Mouse (Mus musculus) limb, embryonic 10.5 days (tissue): Measurements from ENCODE around the gene Zp1. TPM values are rescaled to one million over a fixed set of nuclear protein-coding genes. Genes with fewer than 3 reads are reported as not detected.

Experiments used
- DNase-seq: peaks from one replicate; pipeline ENCODE4 v3.0.0-alpha.2; 2017; ENCODE audit warnings: low spot score
- H3K27ac ChIP-seq: fragments of 300-500 bp; sonication (generic); 2 replicates; pipeline ENCODE4 v1.5.1; 2016; ENCODE audit warnings: mild to moderate bottlenecking
- H3K27me3 ChIP-seq: fragments of 300-500 bp; sonication (generic); 2 replicates; pipeline ENCODE4 v1.6.1; 2016; ENCODE audit warnings: low read depth, mild to moderate bottlenecking; ENCODE audit not compliant: poor library complexity, severe bottlenecking
- H3K36me3 ChIP-seq: fragments of 300-500 bp; sonication (generic); 2 replicates; pipeline ENCODE4 v1.6.1; 2016; ENCODE audit warnings: mild to moderate bottlenecking, moderate library complexity
- H3K4me1 ChIP-seq: fragments of 300-500 bp; sonication (generic); 2 replicates; pipeline ENCODE4 v1.6.1; 2016
- H3K4me3 ChIP-seq: fragments of 300-500 bp; sonication (generic); 2 replicates; pipeline ENCODE4 v1.5.1; 2016; ENCODE audit warnings: mild to moderate bottlenecking, moderate library complexity
- H3K9me3 ChIP-seq: fragments of 300-500 bp; sonication (generic); replicated peaks from 2 replicates; pipeline ENCODE4 v1.6.1; 2016; ENCODE audit warnings: mild to moderate bottlenecking
- WGBS: fragments of 180-500 bp; shearing (Covaris S2); methylation state at CpG from one replicate; pipeline ENCODE4 v1.1.7; 2016; 5-methylcytosine and 5-hydroxymethylcytosine counted together
- polyA plus RNA-seq: library from polyadenylated mRNA; unstranded; fragments of >200 nt; fragmentation: Nextera tagmentation; extraction: Ambion mirVana; gene quantifications from 2 replicates; pipeline ENCODE4 v1.2.1, GENCODE M21; 2016

Gene Zp1
- polyA plus RNA-seq, 1 experiment from 2014 or later, result not detected

DNA sequence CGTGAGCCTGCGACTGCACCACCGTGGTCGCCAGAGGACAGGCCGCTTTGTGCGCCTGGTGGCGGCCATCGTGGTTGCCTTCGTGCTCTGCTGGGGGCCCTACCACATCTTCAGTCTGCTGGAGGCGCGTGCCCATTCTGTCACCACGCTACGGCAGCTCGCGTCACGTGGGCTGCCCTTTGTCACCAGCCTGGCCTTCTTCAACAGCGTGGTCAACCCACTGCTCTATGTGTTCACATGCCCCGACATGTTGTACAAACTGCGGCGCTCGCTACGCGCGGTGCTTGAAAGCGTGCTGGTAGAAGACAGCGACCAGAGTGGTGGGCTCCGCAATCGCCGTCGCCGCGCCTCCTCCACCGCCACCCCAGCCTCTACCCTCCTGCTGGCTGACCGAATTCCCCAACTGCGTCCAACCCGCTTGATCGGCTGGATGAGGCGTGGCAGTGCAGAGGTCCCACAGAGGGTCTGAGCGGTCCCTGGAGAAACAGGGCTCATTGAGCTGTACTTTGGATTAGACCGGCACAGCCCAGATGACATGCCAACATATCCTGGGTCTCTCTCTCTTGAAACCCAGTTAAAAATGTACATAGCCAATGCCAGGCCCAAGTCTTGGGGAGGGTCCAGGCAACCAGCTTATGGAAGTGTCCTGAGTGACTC is 20.5 kb upstream of the Zp1 start:
- Histone ChIP-seq H3K27ac (peak overlapping the region; percentile 89), H3K4me1 (peaks cover 14% of the 10 kb centered on the region), H3K9me3 (no peaks in the 10 kb centered on the region), H3K27me3 (no peaks in the 10 kb centered on the region), H3K4me3 (peak overlapping the region; percentile 55), H3K36me3 (peaks cover 44% of the 10 kb centered on the region)
- DNase-seq, result peak; percentile 74
- 4% methylated on average over 40 of the region's 40 CpGs for WGBS

DNA sequence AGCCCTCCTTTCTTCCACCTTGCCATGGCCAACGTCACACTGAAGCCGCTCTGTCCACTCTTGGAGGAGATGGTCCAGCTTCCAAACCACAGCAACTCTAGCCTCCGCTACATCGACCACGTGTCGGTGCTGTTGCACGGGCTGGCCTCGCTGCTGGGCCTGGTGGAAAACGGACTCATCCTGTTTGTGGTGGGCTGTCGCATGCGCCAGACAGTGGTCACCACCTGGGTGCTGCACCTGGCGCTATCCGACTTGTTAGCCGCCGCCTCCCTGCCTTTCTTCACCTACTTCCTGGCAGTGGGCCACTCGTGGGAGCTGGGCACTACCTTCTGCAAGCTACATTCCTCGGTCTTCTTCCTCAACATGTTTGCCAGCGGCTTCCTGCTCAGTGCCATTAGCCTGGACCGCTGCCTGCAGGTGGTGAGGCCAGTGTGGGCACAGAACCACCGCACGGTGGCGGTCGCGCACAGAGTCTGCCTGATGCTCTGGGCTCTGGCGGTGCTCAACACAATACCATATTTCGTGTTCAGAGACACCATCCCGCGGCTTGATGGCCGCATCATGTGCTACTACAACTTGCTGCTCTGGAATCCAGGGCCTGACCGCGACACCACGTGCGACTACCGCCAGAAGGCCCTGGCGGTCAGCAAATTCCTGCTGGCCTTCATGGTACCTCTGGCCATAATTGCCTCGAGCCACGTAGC is 19.8 kb upstream of the Zp1 start:
- peaks cover 14% of the 10 kb centered on the region for H3K4me1 ChIP-seq
- no peaks in the 10 kb centered on the region for H3K9me3 ChIP-seq
- peak overlapping the region; percentile 89 for H3K27ac ChIP-seq
- H3K4me3 ChIP-seq, result peak overlapping the region; percentile 55
- peaks cover 37% of the 10 kb centered on the region for H3K36me3 ChIP-seq
- WGBS, result 19% methylated on average over 37 of the region's 37 CpGs
- no peaks in the 10 kb centered on the region for H3K27me3 ChIP-seq
- peak; percentile 90 for DNase-seq

DNA sequence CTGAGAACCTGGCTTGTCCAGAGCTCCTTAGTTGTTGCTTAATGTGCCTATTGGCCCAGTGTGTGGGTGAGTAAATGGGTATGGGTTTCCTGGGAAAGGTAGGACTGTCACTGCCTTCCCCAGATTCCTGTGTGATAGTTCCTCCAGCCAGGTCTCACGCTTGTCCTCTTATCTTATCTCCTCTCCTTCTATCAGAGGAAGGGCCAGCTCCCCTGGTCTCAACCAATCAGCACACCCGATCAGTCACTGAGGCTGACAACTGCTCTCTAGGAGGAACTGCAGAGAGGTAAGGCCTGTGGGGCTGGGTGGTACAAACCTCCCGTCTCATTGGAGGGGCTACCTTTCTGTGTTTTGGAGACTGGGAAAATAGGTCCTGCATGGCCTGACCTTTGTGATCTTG is 18.3 kb upstream of the Zp1 start:
- Histone ChIP-seq H3K4me1 (peaks cover 14% of the 10 kb centered on the region), H3K36me3 (peaks cover 22% of the 10 kb centered on the region), H3K27ac (no peak overlapping the region), H3K27me3 (no peaks in the 10 kb centered on the region), H3K4me3 (no peak overlapping the region), H3K9me3 (no peaks in the 10 kb centered on the region)
- DNase-seq, result no peak
- 39% methylated on average over 3 of the region's 3 CpGs for WGBS

DNA sequence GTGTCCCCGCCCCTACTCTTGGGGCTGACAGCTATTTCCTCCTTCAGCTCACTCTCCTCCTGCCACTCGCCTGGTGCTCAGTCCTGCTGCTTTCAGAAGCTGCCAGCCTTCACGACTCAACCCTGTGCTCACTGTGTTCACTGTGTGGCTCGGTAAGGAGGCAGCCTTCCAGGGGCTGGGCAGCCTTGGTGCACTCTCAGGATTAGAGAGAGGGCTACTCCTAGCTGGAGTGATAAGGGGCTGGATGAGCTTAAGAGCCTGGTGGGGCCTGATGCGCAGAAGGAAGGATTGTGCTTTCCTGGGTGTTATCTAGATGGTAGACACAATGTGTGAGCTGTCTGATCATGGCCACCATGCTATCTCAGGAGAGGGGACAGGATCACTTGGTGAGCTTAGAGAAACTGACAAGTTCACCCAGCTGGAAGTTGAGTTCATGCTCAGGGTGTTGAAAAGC is 16.7 kb upstream of the Zp1 start, which contains the start of gene Ptgdr2:
Gene Ptgdr2, plus strand, starts transcription at position 51 of the 454 bp plus-strand sequence.
- 41% methylated on average over 5 of the region's 5 CpGs for WGBS
- no peak within 1 kb of the TSS for H3K27ac ChIP-seq
- no peak within 1 kb of the TSS for H3K4me3 ChIP-seq
- H3K36me3 ChIP-seq, result peaks cover 6% of the 10 kb centered on the region
- H3K4me1 ChIP-seq, result peaks cover 14% of the 10 kb centered on the region
- H3K27me3 ChIP-seq, result no peaks in the 10 kb centered on the region
- no peak for DNase-seq
- H3K9me3 ChIP-seq, result no peaks in the 10 kb centered on the region

DNA sequence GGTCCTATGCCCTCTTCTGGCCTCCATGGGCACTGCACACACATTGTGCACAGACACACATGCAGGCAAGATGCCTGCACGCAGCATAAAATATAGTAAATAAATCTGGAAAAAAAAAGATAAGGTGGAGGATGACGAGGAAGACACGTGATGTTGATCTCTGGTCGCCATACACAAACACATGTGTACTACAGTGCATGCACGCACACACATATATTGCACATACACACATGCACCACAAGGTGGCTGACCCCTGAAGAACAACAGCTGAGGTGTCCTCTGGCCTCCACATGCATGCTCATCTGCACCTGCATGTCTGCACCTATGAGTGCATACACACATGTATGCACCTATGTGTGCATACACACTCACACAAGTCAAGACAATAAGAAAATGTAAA is 15.6 kb upstream of the Zp1 start:
- DNase-seq, result no peak
- no peak overlapping the region for H3K4me3 ChIP-seq
- H3K36me3 ChIP-seq, result no peaks in the 10 kb centered on the region
- no peaks in the 10 kb centered on the region for H3K27me3 ChIP-seq
- no peaks in the 10 kb centered on the region for H3K9me3 ChIP-seq
- no peak overlapping the region for H3K27ac ChIP-seq
- H3K4me1 ChIP-seq, result peaks cover 12% of the 10 kb centered on the region
- WGBS, result 90% methylated on average over 5 of the region's 5 CpGs

DNA sequence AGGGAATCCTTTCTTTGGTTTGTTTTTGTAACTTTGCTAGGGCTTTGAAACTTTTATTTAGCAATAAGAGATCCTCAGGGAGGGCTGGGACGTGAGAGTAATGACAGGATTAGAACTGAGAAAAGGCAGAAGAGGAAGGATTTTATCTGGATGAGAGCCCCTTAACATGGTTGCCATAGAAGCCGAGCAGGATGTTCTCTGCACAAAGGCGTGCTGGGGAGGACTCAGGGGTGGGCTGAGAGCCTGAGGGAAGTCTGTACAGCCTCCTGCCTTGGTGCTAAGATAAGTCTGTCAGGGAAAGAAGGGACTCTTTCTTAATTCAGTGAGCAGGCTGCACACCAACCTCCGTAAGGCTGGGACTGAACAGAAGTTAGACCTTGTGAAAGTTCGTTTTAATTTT is 14.6 kb upstream of the Zp1 start:
- H3K9me3 ChIP-seq, result no peaks in the 10 kb centered on the region
- WGBS, result 67% methylated on average over 5 of the region's 5 CpGs
- H3K27ac ChIP-seq, result no peak overlapping the region
- no peaks in the 10 kb centered on the region for H3K36me3 ChIP-seq
- H3K27me3 ChIP-seq, result no peaks in the 10 kb centered on the region
- no peak for DNase-seq
- peaks cover 1% of the 10 kb centered on the region for H3K4me1 ChIP-seq
- H3K4me3 ChIP-seq, result no peak overlapping the region

DNA sequence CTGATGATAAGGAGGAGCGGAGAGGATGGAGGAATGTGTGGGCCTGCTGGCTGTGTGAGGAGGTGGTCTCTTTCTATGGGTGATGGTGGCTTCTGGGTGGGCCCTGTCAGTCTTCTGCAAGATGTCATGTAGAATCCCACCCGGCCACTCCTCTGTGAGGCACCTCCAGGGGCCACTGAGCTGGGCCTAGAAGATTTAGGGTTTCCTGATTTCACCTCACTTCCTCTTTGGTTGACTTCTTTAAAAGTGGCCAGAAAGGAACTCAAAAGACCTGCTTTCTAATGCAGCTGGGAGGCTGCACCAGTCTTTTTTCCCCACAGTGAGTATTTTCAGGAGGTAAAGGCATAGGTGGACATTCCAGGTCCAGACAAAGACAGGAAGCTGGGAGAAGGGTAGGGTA is 10.2 kb upstream of the Zp1 start:
- no peak overlapping the region for H3K4me3 ChIP-seq
- WGBS, result 82% methylated on average over 2 of the region's 2 CpGs
- H3K9me3 ChIP-seq, result no peaks in the 10 kb centered on the region
- no peaks in the 10 kb centered on the region for H3K36me3 ChIP-seq
- no peaks in the 10 kb centered on the region for H3K27me3 ChIP-seq
- H3K4me1 ChIP-seq, result peaks cover 15% of the 10 kb centered on the region
- H3K27ac ChIP-seq, result no peak overlapping the region
- DNase-seq, result no peak

DNA sequence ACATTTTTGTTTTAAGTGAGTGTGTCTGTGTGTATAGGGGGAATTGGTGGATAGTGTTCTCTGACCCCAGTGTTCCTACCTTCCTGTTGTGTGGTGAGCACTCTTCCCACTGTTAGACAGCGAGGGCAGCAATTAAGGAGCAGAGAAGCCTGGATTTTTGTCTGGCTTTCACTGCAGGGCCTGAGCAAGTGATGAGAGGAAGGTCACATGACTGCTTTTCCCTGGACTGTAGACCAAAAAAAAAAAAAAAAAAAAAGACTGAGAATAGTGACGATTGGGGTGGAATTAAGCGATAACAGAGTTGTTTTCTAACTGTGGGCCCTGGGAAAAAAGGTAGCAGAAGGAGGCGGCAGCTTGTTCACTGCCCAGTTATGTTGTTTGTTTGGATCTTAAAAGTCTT is 6.2 kb upstream of the Zp1 start:
- H3K27me3 ChIP-seq, result no peaks in the 10 kb centered on the region
- H3K4me3 ChIP-seq, result no peak overlapping the region
- no peaks in the 10 kb centered on the region for H3K36me3 ChIP-seq
- H3K9me3 ChIP-seq, result no peaks in the 10 kb centered on the region
- DNase-seq, result no peak
- H3K4me1 ChIP-seq, result peaks cover 20% of the 10 kb centered on the region
- H3K27ac ChIP-seq, result peak overlapping the region; percentile 71
- WGBS, result 51% methylated on average over 4 of the region's 4 CpGs

DNA sequence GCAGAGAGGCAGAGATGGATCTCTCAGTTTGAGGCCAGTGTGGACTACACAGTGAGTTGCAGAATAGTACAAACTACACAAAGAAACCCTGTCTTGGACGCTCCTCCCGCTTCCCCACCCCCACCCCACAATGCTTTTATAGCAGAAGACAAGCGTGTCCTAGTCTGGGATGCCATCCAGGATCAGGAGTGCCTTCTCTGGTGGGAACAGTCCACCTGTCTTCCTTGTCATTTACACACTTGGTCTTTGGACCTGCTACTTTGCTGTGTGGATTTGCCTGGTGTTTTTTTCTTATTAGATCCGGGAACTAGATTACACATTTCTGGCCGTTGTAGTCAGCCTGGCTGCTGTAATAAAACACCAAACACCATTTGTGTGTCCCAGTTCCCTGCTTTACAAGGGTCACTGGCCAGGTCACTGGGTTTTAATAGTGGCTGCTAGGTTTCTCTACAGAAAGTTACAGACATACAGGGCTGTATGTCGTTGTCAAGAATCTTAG is 5.7 kb upstream of the Zp1 start:
- no peaks in the 10 kb centered on the region for H3K36me3 ChIP-seq
- no peak for DNase-seq
- H3K27me3 ChIP-seq, result no peaks in the 10 kb centered on the region
- WGBS, result 37% methylated on average over 6 of the region's 6 CpGs
- H3K4me3 ChIP-seq, result no peak overlapping the region
- no peaks in the 10 kb centered on the region for H3K9me3 ChIP-seq
- peak overlapping the region; percentile 71 for H3K27ac ChIP-seq
- H3K4me1 ChIP-seq, result peaks cover 20% of the 10 kb centered on the region

DNA sequence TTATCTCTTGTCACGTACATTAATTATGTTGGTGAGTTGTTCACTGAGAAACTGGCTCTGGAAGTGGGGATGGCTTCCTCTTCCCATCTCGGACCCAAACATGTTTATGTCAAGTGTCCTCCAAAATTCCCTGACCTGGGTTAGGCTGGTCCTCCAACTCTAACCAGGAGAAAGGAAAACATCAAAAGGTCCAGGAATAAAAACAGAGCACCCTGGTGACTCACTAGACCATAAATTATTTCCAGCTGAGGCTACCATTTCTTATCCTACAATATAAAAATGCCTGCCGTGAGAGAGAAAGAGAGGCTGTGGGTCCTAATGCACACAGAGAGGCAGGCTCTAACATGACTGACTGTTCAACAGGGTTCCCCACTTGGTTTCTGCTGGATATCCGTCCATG is 3.8 kb upstream of the Zp1 start:
- WGBS, result 48% methylated on average over 4 of the region's 4 CpGs

DNA sequence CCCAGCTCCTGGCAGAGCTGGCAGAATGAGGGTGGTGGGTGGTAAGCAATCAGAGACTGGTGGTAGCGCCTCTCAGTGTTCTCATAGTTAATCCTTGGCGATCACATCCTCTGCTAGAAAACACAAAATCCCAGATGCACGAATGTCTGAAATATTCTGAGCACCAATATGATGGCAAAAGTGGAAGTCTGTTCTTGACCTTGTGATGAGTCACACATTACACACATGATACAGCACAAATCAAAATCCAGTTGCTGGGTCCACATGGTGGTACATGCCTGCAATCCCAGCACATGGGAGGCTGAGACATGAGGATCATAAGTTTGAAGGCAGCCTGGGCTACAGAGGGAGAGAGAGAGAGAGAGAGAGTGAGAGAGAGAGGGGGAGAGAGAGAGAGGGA is 626 bp upstream of the Zp1 start:
- Histone ChIP-seq H3K9me3 (no peaks in the 10 kb centered on the region), H3K27ac (no peak overlapping the region), H3K4me3 (no peak overlapping the region), H3K4me1 (peaks cover 14% of the 10 kb centered on the region), H3K27me3 (no peaks in the 10 kb centered on the region), H3K36me3 (no peaks in the 10 kb centered on the region)
- DNase-seq, result no peak
- WGBS, result 85% methylated on average over 3 of the region's 3 CpGs

More for the DNA sequence above, 3.8 kb upstream of the Zp1 start:
- Histone ChIP-seq H3K9me3 (no peaks in the 10 kb centered on the region), H3K27ac (no peak overlapping the region), H3K27me3 (no peaks in the 10 kb centered on the region), H3K36me3 (no peaks in the 10 kb centered on the region), H3K4me3 (no peak overlapping the region), H3K4me1 (peaks cover 25% of the 10 kb centered on the region)
- no peak for DNase-seq

DNA sequence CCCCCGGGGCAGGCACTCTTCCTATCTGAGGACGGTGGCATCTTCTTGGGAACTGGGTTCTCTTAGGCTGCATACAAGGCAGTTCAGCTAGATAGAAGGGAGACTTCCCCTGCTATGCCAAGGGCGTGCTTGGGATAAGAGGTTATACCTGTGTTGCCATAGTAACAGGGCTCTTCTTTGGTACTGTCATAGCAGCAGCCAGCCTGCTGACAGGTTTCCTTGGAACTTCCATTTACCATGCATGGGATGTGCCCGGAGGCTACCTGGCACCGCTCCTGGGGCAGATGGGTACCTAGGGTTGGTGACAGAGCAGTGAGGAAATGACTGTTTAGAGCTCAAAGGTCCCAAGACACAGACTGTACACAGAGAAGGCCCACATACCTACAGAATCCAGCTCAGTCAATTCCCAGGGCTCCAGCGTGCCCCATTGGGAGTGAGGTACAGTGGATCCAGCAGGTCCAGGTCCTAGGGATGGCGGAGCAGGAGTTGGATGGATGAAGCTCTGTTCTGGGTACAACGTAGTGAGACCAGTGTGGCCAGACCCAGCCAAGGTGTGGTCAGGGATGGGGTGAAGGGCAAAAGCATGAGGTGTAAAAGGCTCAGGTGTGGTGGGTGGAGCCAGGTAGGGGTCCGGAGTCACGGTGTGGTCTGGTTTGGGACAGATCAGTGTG is 2.0 kb downstream of the Zp1 start:
- Histone ChIP-seq H3K36me3 (no peaks in the 10 kb centered on the region), H3K4me3 (no peak overlapping the region), H3K27me3 (no peaks in the 10 kb centered on the region), H3K27ac (no peak overlapping the region), H3K4me1 (0 out of 2 replicates have a peak, but pooled peaks cover 4% of the 10 kb centered on the region), H3K9me3 (no peaks in the 10 kb centered on the region)
- 89% methylated on average over 10 of the region's 10 CpGs for WGBS
- no peak for DNase-seq

DNA sequence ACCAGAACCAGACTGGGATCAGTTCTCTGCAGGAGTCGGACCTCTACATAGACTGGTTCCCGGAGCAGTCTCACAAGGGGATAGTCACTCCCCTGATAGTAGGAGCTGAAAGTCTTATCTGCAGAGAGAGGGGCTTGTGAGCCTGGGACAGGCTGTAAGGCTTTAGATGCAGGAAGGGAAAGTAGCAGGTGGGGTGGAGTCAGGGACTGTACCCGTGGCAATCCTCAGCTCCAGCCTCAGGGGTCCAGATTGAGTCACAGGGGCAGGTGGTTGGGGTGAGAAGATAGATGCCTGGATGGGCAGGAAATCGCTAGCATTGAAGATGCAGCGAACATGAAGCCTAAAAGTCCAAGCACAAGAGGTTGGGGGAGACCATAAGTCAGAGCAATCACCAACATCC is 3.9 kb downstream of the Zp1 start:
- H3K9me3 ChIP-seq, result no peaks in the 10 kb centered on the region
- H3K27ac ChIP-seq, result no peak overlapping the region
- no peak for DNase-seq
- H3K36me3 ChIP-seq, result no peaks in the 10 kb centered on the region
- 0 out of 2 replicates have a peak, but pooled peaks cover 4% of the 10 kb centered on the region for H3K4me1 ChIP-seq
- H3K27me3 ChIP-seq, result no peaks in the 10 kb centered on the region
- WGBS, result 59% methylated on average over 5 of the region's 5 CpGs
- no peak overlapping the region for H3K4me3 ChIP-seq
